Mouse (Mus musculus): ENCODE results near the gene AU022252. TPM values are rescaled to one million over a fixed set of nuclear protein-coding genes. Genes with fewer than 3 reads are reported as not detected.
A peak's percentile ranks its signal among the peaks of the same experiment; 100 is the strongest.

AU022252 gene
- polyA plus RNA-seq, 1 experiment from 2014 or later: 15.6 TPM

- Histone ChIP-seq H3K4me1 (replicated peaks; ENCODE audit: control insufficient read depth, insufficient read depth) (no peaks in the 10 kb centered on the region), H3K9ac (ENCODE audit: low read length) (0 out of 2 replicates have a peak overlapping the region, but pooled peaks have one; percentile 23), H3K4me3 (ENCODE audit: low read depth, low read length) (no peak overlapping the region), H3K27ac (replicated peaks) (peak overlapping the region; percentile 35; the same call in 1 of the 2 replicates), H3K27me3 (ENCODE audit: control insufficient read depth, insufficient read depth, low read length) (no peaks in the 10 kb centered on the region), H3K9me3 (ENCODE audit: control insufficient read depth, low read length) (no peaks in the 10 kb centered on the region), H3K4me2 (replicated peaks; ENCODE audit: low read depth) (0 out of 2 replicates have a peak overlapping the region, but pooled peaks have one; percentile 27), H3K36me3 (ENCODE audit: control insufficient read depth, insufficient read depth, low read length) (peaks cover 5% of the 10 kb centered on the region; the same call in 1 of the 2 replicates)
- DNase-seq (ENCODE audit: low spot score) (peak; percentile 48), ATAC-seq (ENCODE audit: low FRiP score, low TSS enrichment) (peak; percentile 41)
- 30% methylated on average over 12 of the region's 12 CpGs for WGBS
- TF ChIP-seq CTCF (IDR thresholded peaks at IDR 0.05; ENCODE audit: low read depth) (peak; percentile 92), EP300 (optimal IDR thresholded peaks at IDR 0.05) (no peak)
Observed at GRCm38 (mm10) chr4:119239181-119239682, 6.7 kb upstream of the AU022252 start.

DNA sequence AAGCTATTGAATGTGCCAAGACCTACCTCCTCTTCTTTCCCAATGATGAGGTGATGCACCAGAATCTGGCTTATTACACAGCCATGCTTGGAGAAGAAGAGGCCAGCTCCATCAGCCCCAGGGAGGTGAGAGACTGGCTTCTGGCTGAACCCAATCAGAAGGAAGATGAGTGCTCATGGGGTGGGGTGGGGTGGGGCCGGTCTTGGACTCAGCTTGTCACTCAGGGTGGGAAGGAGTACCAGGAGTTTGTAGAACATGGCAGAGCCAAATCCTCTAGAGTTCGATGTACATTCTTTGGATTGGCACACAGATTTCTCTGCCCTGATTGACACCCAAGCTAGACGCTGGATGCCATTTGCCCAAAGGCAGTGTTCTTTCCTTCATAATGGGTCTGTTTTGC is 6.1 kb upstream of the AU022252 start:
- H3K9ac ChIP-seq (ENCODE audit: low read length): no peak overlapping the region
- H3K4me1 ChIP-seq (replicated peaks; ENCODE audit: control insufficient read depth, insufficient read depth): no peaks in the 10 kb centered on the region
- no peak overlapping the region for H3K4me3 ChIP-seq (ENCODE audit: low read depth, low read length)
- H3K9me3 ChIP-seq (ENCODE audit: control insufficient read depth, low read length): no peaks in the 10 kb centered on the region
- WGBS: 66% methylated on average over 3 of the region's 3 CpGs
- H3K27ac ChIP-seq (replicated peaks): 0 out of 2 replicates have a peak overlapping the region, but pooled peaks have one; percentile 40
- H3K36me3 ChIP-seq (ENCODE audit: control insufficient read depth, insufficient read depth, low read length): peaks cover 5% of the 10 kb centered on the region; the same call in 1 of the 2 replicates
- H3K4me2 ChIP-seq (replicated peaks; ENCODE audit: low read depth): no peak overlapping the region
- DNase-seq (ENCODE audit: low spot score) (no peak), ATAC-seq (ENCODE audit: low FRiP score, low TSS enrichment) (no peak)
- no peaks in the 10 kb centered on the region for H3K27me3 ChIP-seq (ENCODE audit: control insufficient read depth, insufficient read depth, low read length)
- TF ChIP-seq EP300 (optimal IDR thresholded peaks at IDR 0.05): no peak
- no peak for TF ChIP-seq CTCF (IDR thresholded peaks at IDR 0.05; ENCODE audit: low read depth)

DNA sequence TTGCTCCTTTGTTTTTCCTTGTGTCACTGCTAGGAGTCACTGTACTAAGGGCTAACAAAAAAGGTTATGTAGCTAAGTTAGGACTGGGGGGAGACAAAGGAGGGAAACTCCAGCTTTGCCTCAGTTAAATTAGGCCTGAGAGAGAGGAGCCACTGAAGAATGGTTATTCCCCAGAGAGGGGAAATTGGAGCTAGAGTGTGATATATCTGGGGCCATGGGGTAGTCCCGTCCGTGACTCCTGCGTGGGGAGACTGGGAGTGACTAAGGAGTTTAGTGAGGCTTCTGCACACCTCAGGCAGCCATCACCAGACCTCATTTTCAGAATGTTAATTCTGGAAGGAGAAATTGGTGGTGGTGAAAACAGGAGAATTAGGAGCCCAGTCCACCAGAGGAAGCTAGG is 1.8 kb upstream of the AU022252 start:
- Histone ChIP-seq H3K9me3 (ENCODE audit: control insufficient read depth, low read length) (no peaks in the 10 kb centered on the region), H3K4me1 (replicated peaks; ENCODE audit: control insufficient read depth, insufficient read depth) (no peaks in the 10 kb centered on the region), H3K9ac (ENCODE audit: low read length) (peak overlapping the region; percentile 76), H3K27me3 (ENCODE audit: control insufficient read depth, insufficient read depth, low read length) (no peaks in the 10 kb centered on the region), H3K4me3 (ENCODE audit: low read depth, low read length) (peak overlapping the region; percentile 87), H3K4me2 (replicated peaks; ENCODE audit: low read depth) (peak overlapping the region; percentile 88), H3K36me3 (ENCODE audit: control insufficient read depth, insufficient read depth, low read length) (no peaks in the 10 kb centered on the region), H3K27ac (replicated peaks) (peak overlapping the region; percentile 76; the same call in 1 of the 2 replicates)
- ATAC-seq (ENCODE audit: low FRiP score, low TSS enrichment) (no peak), DNase-seq (ENCODE audit: low spot score) (no peak)
- TF ChIP-seq CTCF (IDR thresholded peaks at IDR 0.05; ENCODE audit: low read depth) (no peak), EP300 (optimal IDR thresholded peaks at IDR 0.05) (no peak)
- 81% methylated on average over 3 of the region's 3 CpGs for WGBS

- no peaks in the 10 kb centered on the region for H3K27me3 ChIP-seq (ENCODE audit: control insufficient read depth, insufficient read depth, low read length)
- peak overlapping the region; percentile 87 for H3K4me3 ChIP-seq (ENCODE audit: low read depth, low read length)
- H3K36me3 ChIP-seq (ENCODE audit: control insufficient read depth, insufficient read depth, low read length): no peaks in the 10 kb centered on the region; the same call in 1 of the 2 replicates
- H3K9me3 ChIP-seq (ENCODE audit: control insufficient read depth, low read length): no peaks in the 10 kb centered on the region
- peak overlapping the region; percentile 88 for H3K4me2 ChIP-seq (replicated peaks; ENCODE audit: low read depth)
- DNase-seq (ENCODE audit: low spot score): no peak
- peak; percentile 20 for ATAC-seq (ENCODE audit: low FRiP score, low TSS enrichment)
- H3K27ac ChIP-seq (replicated peaks): peak overlapping the region; percentile 76
- H3K9ac ChIP-seq (ENCODE audit: low read length): peak overlapping the region; percentile 76
- TF ChIP-seq EP300 (optimal IDR thresholded peaks at IDR 0.05) (no peak), CTCF (IDR thresholded peaks at IDR 0.05; ENCODE audit: low read depth) (peak; percentile 56)
- no peaks in the 10 kb centered on the region for H3K4me1 ChIP-seq (replicated peaks; ENCODE audit: control insufficient read depth, insufficient read depth)
- WGBS: under 1% methylated on average over 36 of the region's 36 CpGs
Observed at GRCm38 (mm10) chr4:119233256-119233901, 867 bp upstream of the AU022252 start.

- no peaks in the 10 kb centered on the region for H3K9me3 ChIP-seq (ENCODE audit: control insufficient read depth, low read length)
- ATAC-seq (ENCODE audit: low FRiP score, low TSS enrichment) (no peak), DNase-seq (ENCODE audit: low spot score) (no peak)
- no peaks in the 10 kb centered on the region for H3K4me1 ChIP-seq (replicated peaks; ENCODE audit: control insufficient read depth, insufficient read depth)
- H3K4me2 ChIP-seq (replicated peaks; ENCODE audit: low read depth): no peak overlapping the region
- no peak overlapping the region for H3K9ac ChIP-seq (ENCODE audit: low read length)
- TF ChIP-seq EP300 (optimal IDR thresholded peaks at IDR 0.05) (no peak), CTCF (IDR thresholded peaks at IDR 0.05; ENCODE audit: low read depth) (no peak)
- H3K36me3 ChIP-seq (ENCODE audit: control insufficient read depth, insufficient read depth, low read length): peaks cover 10% of the 10 kb centered on the region; the same call in 1 of the 2 replicates
- H3K4me3 ChIP-seq (ENCODE audit: low read depth, low read length): no peak overlapping the region
- no peak overlapping the region for H3K27ac ChIP-seq (replicated peaks)
- no peaks in the 10 kb centered on the region for H3K27me3 ChIP-seq (ENCODE audit: control insufficient read depth, insufficient read depth, low read length)
- 89% methylated on average over 11 of the region's 11 CpGs for WGBS
Observed at GRCm38 (mm10) chr4:119226751-119227150, 5.8 kb downstream of the AU022252 start.

- Histone ChIP-seq H3K27me3 (ENCODE audit: control insufficient read depth, insufficient read depth, low read length) (no peaks in the 10 kb centered on the region), H3K9me3 (ENCODE audit: control insufficient read depth, low read length) (no peaks in the 10 kb centered on the region), H3K27ac (replicated peaks) (no peak overlapping the region), H3K4me1 (replicated peaks; ENCODE audit: control insufficient read depth, insufficient read depth) (no peaks in the 10 kb centered on the region), H3K4me3 (ENCODE audit: low read depth, low read length) (no peak overlapping the region), H3K36me3 (ENCODE audit: control insufficient read depth, insufficient read depth, low read length) (peaks cover 10% of the 10 kb centered on the region; the same call in 1 of the 2 replicates), H3K9ac (ENCODE audit: low read length) (no peak overlapping the region), H3K4me2 (replicated peaks; ENCODE audit: low read depth) (no peak overlapping the region)
- DNase-seq (ENCODE audit: low spot score) (no peak), ATAC-seq (ENCODE audit: low FRiP score, low TSS enrichment) (no peak)
- WGBS: 85% methylated on average over 9 of the region's 9 CpGs
- TF ChIP-seq EP300 (optimal IDR thresholded peaks at IDR 0.05) (no peak), CTCF (IDR thresholded peaks at IDR 0.05; ENCODE audit: low read depth) (no peak)
Observed at GRCm38 (mm10) chr4:119225719-119226118, 6.8 kb downstream of the AU022252 start.
